Mouse (Mus musculus) heart, embryonic 13.5 days (tissue): ENCODE results near the gene 4932414N04Rik. TPM values are rescaled to one million over a fixed set of nuclear protein-coding genes. Genes with fewer than 3 reads are reported as not detected.
A peak's percentile ranks its signal among the peaks of the same experiment; 100 is the strongest.

Experiments used
- ATAC-seq: fragments of 200-750 bp; cut with Nextera tagmentation; 2 replicates; pipeline ENCODE4 v1.8.0; 2017; ENCODE audit warnings: moderate TSS enrichment; ENCODE audit not compliant: insufficient number of reproducible peaks, low FRiP score, low TSS enrichment; ENCODE audit errors: extremely low read depth
- H3K27ac ChIP-seq: fragments of 300-500 bp; sonication (generic); replicated peaks from 2 replicates; pipeline ENCODE4 v1.5.1; 2015; ENCODE audit warnings: moderate library complexity, mild to moderate bottlenecking, inconsistent platforms
- H3K27me3 ChIP-seq: fragments of 300-500 bp; sonication (generic); replicated peaks from 2 replicates; pipeline ENCODE4 v1.6.1; 2015; ENCODE audit warnings: mild to moderate bottlenecking, inconsistent platforms
- H3K36me3 ChIP-seq: fragments of 300-500 bp; sonication (generic); 2 replicates; pipeline ENCODE4 v1.6.1; 2015; ENCODE audit warnings: mild to moderate bottlenecking, inconsistent platforms
- H3K4me1 ChIP-seq: fragments of 300-500 bp; sonication (generic); 2 replicates; pipeline ENCODE4 v1.6.1; 2015; ENCODE audit warnings: inconsistent platforms
- H3K4me2 ChIP-seq: fragments of 300-500 bp; sonication (generic); 2 replicates; pipeline ENCODE4 v1.6.1; 2015; ENCODE audit warnings: inconsistent platforms, mild to moderate bottlenecking, moderate library complexity
- H3K4me3 ChIP-seq: fragments of 300-500 bp; sonication (generic); 2 replicates; pipeline ENCODE4 v1.5.1; 2015; ENCODE audit warnings: moderate library complexity, mild to moderate bottlenecking, inconsistent platforms
- H3K9ac ChIP-seq: fragments of 300-500 bp; sonication (generic); 2 replicates; pipeline ENCODE4 v1.6.1; 2015; ENCODE audit warnings: inconsistent platforms, mild to moderate bottlenecking, moderate library complexity
- H3K9me3 ChIP-seq: fragments of 300-500 bp; sonication (generic); 2 replicates; pipeline ENCODE4 v1.6.1; 2016; ENCODE audit warnings: inconsistent platforms
- WGBS: fragments of 180-500 bp; shearing (Covaris S2); methylation state at CpG from one replicate; pipeline ENCODE4 v1.1.7; 2015; ENCODE audit warnings: mixed read lengths; 5-methylcytosine and 5-hydroxymethylcytosine counted together
- polyA plus RNA-seq: library from polyadenylated mRNA; unstranded; fragments of >200 nt; fragmentation: Nextera tagmentation; extraction: Ambion mirVana; gene quantifications from 2 replicates; pipeline ENCODE4 v1.2.1, GENCODE M21; 2015

The 4932414N04Rik gene
- polyA plus RNA-seq, 1 experiment from 2014 or later: not detected

DNA sequence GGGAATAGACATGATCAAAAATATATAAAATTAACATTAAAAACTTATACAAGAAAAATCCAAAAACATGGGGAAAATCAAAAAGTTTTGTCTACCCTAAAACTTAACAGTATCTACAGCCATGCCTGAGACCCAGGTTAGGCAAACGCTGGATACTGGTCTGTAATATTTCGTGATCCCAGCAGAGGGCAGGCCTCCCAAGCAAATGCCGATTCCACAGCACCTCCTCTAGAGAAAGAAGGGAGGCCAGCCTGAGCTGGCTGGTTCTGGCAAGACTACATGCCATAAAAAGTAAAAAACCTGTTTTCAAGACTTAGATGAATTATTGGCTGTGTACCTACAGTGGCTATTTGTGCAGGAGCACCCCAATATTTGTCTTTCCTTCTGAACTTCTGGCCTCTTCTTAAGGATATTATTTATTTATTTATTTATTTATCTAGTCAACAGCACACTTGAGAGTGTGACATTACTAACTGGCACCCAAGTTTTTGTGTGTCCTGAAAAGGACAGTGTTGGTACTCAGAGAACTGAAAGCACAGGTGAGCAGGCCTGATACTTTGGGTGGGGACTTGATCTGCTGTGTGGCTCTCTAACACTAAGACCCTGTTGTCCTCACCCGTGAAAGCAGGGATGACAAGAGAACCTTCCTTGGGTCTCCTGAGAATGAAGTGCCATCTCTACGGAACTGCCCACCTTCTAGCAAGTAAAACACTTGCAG is 128.6 kb downstream of the 4932414N04Rik start:
- Histone ChIP-seq H3K9me3 (no peaks in the 10 kb centered on the region), H3K4me3 (no peak overlapping the region), H3K36me3 (no peaks in the 10 kb centered on the region), H3K4me1 (peaks cover 51% of the 10 kb centered on the region), H3K4me2 (no peak overlapping the region), H3K9ac (no peak overlapping the region), H3K27ac (no peak overlapping the region), H3K27me3 (no peaks in the 10 kb centered on the region)
- WGBS: 29% methylated on average over 5 of the region's 5 CpGs
- no peak for ATAC-seq

DNA sequence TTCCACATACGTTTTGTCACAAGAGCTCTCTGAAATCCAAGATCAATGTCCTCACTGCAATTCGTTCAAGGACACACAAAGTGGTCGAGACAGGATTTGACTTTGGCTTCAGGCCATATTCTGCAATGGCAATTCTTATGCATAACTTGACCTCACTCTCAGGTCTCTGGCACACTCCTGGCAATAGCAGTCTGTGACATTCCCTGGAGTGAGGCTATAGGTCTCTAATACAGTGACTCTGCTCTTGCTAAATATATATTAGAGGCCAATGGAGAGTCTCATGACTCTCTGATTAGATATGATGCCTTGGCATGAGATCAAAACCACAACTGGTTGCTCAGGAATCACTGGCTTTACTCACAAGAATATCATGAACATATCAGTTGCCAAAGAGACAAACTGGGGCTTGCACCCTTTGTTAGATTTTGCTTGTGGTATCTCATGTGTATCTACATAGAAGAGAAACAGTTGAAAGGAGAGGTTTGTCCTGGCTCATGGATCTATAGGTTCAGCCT is 130.9 kb downstream of the 4932414N04Rik start:
- WGBS: 13% methylated on average over 3 of the region's 3 CpGs
- Histone ChIP-seq H3K4me3 (no peak overlapping the region), H3K9me3 (no peaks in the 10 kb centered on the region), H3K27me3 (no peaks in the 10 kb centered on the region), H3K27ac (peak overlapping the region; percentile 79), H3K4me2 (peak overlapping the region; percentile 4; the same call in 1 of the 2 replicates), H3K9ac (no peak overlapping the region), H3K4me1 (peaks cover 49% of the 10 kb centered on the region), H3K36me3 (no peaks in the 10 kb centered on the region)
- ATAC-seq: peak; percentile 38; the same call in 1 of the 2 replicates

GRCm38 (mm10) chr2:68792296-68792695 is 136.0 kb downstream of the 4932414N04Rik start:
- Histone ChIP-seq H3K9ac (no peak overlapping the region), H3K4me3 (no peak overlapping the region), H3K9me3 (no peaks in the 10 kb centered on the region), H3K4me2 (no peak overlapping the region), H3K4me1 (peaks cover 24% of the 10 kb centered on the region), H3K36me3 (no peaks in the 10 kb centered on the region), H3K27me3 (no peaks in the 10 kb centered on the region), H3K27ac (no peak overlapping the region)
- 43% methylated on average over 5 of the region's 5 CpGs for WGBS
- no peak for ATAC-seq

GRCm38 (mm10) chr2:68793472-68793871 is 137.2 kb downstream of the 4932414N04Rik start:
- Histone ChIP-seq H3K27me3 (no peaks in the 10 kb centered on the region), H3K4me1 (peaks cover 14% of the 10 kb centered on the region), H3K9ac (no peak overlapping the region), H3K27ac (no peak overlapping the region), H3K4me2 (no peak overlapping the region), H3K36me3 (no peaks in the 10 kb centered on the region), H3K9me3 (no peaks in the 10 kb centered on the region), H3K4me3 (no peak overlapping the region)
- ATAC-seq: no peak
- WGBS: 55% methylated on average over 1 of the region's 1 CpGs

DNA sequence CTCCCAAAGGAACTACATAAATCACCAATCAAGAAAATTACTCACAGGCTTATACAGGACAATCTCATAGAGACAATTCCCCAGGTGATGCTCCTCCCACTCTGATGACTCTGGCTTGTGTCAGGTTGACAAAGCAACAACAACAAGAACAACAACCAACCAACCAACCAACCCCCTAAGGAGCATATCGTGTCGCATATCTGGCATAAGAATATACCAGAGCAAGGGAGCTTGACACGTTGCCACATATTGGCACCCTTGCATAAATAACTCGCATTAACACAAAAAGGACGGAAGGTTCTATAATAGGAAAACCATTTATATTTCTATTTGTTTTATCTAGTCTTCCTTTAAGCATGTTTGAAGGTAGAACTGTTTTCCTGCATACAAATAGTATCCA is 137.9 kb downstream of the 4932414N04Rik start:
- no peak for ATAC-seq
- Histone ChIP-seq H3K4me1 (0 out of 2 replicates have a peak, but pooled peaks cover 8% of the 10 kb centered on the region), H3K9ac (no peak overlapping the region), H3K4me3 (no peak overlapping the region), H3K27me3 (no peaks in the 10 kb centered on the region), H3K4me2 (no peak overlapping the region), H3K27ac (no peak overlapping the region), H3K9me3 (no peaks in the 10 kb centered on the region), H3K36me3 (no peaks in the 10 kb centered on the region)
- WGBS: 91% methylated on average over 5 of the region's 5 CpGs

- Histone ChIP-seq H3K4me3 (no peak overlapping the region), H3K9me3 (no peaks in the 10 kb centered on the region), H3K9ac (no peak overlapping the region), H3K4me1 (0 out of 2 replicates have a peak, but pooled peaks cover 8% of the 10 kb centered on the region), H3K27ac (no peak overlapping the region), H3K27me3 (no peaks in the 10 kb centered on the region), H3K36me3 (no peaks in the 10 kb centered on the region), H3K4me2 (no peak overlapping the region)
- no peak for ATAC-seq
- WGBS: 50% methylated on average over 9 of the region's 9 CpGs
Measured at GRCm38 (mm10) chr2:68794616-68795015, 138.3 kb downstream of the 4932414N04Rik start.

- Histone ChIP-seq H3K27ac (no peak overlapping the region), H3K9ac (no peak overlapping the region), H3K36me3 (no peaks in the 10 kb centered on the region), H3K9me3 (no peaks in the 10 kb centered on the region), H3K27me3 (no peaks in the 10 kb centered on the region), H3K4me1 (0 out of 2 replicates have a peak, but pooled peaks cover 8% of the 10 kb centered on the region), H3K4me3 (no peak overlapping the region), H3K4me2 (no peak overlapping the region)
- ATAC-seq: no peak
- 55% methylated on average over 10 of the region's 10 CpGs for WGBS
Measured at GRCm38 (mm10) chr2:68796011-68796775, 139.9 kb downstream of the 4932414N04Rik start.

DNA sequence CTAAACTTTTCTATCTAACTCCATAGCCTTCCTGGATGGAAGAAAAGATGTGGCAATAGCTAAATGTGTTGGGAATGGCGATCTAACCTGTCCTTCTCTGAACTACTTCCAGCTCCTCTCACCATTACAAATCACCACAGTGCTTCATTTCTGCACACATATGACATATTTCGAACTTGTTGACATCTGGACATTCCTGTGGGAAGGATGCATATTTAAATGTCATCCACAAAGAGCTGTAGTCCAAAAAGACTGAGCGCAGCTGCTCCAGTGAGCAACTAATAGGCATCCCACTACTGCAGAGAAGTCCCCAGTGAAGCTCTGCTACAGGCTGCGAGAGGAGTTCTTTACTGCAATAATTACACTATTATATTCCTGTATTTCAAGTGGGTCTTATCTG is 140.8 kb downstream of the 4932414N04Rik start:
- no peak overlapping the region for H3K4me2 ChIP-seq
- ATAC-seq: no peak
- H3K4me3 ChIP-seq: no peak overlapping the region
- H3K27me3 ChIP-seq: no peaks in the 10 kb centered on the region
- H3K9ac ChIP-seq: no peak overlapping the region
- 72% methylated on average over 4 of the region's 4 CpGs for WGBS
- H3K27ac ChIP-seq: no peak overlapping the region
- H3K9me3 ChIP-seq: no peaks in the 10 kb centered on the region
- H3K36me3 ChIP-seq: no peaks in the 10 kb centered on the region
- H3K4me1 ChIP-seq: 0 out of 2 replicates have a peak, but pooled peaks cover 8% of the 10 kb centered on the region

Other genes starting within 250 kb of the 4932414N04Rik start
- gene Stk39, start 184.2 kb upstream of the 4932414N04Rik start, polyA plus RNA-seq: 49.6 and 51.5 TPM in 2 replicates
- gene 4933409G03Rik, start 74.1 kb upstream of the 4932414N04Rik start, polyA plus RNA-seq: not detected in 2 replicates
- gene Cers6, start 205.0 kb downstream of the 4932414N04Rik start, polyA plus RNA-seq: 18.9 and 21.6 TPM in 2 replicates